Mouse (Mus musculus): ENCODE data around the gene Ankrd55. TPM values are rescaled to one million over a fixed set of nuclear protein-coding genes. Genes with fewer than 3 reads are reported as not detected.

The Ankrd55 gene
- polyA plus RNA-seq, 1 experiment, result 0.17 TPM

DNA sequence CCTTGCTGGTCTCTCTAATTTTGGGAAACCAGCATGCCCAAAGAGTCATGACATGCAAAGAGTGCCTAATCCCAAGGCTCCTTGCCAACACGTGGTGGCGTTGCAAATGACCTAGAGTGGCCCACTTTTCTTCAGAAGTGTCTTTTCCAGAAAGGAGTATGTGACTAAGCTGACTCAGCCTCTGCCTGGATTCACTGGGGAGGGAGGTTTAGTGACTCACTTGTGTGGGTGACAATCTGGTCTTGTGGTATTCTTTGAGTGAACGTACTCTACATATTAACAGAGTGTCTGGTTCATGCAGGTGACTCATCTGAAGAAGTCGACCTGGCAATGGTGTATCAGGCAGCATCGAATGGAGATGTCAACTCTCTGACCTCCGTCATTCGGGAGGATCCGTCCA, 29.9 kb downstream of the Ankrd55 start:
- Histone ChIP-seq H3K4me1 (peaks cover 7% of the 10 kb centered on the region), H3K36me3 (replicated peaks; ENCODE audit: low read length) (no peaks in the 10 kb centered on the region), H3K27me3 (replicated peaks) (peaks cover 19% of the 10 kb centered on the region), H3K9me3 (no peaks in the 10 kb centered on the region), H3K4me3 (replicated peaks) (no peak overlapping the region)
- TF ChIP-seq FLI1 (IDR thresholded peaks at IDR 0.05; ENCODE audit: low read length) (no peak), GATA1 (IDR thresholded peaks at IDR 0.05; ENCODE audit: borderline replicate concordance, low read length) (no peak)

DNA sequence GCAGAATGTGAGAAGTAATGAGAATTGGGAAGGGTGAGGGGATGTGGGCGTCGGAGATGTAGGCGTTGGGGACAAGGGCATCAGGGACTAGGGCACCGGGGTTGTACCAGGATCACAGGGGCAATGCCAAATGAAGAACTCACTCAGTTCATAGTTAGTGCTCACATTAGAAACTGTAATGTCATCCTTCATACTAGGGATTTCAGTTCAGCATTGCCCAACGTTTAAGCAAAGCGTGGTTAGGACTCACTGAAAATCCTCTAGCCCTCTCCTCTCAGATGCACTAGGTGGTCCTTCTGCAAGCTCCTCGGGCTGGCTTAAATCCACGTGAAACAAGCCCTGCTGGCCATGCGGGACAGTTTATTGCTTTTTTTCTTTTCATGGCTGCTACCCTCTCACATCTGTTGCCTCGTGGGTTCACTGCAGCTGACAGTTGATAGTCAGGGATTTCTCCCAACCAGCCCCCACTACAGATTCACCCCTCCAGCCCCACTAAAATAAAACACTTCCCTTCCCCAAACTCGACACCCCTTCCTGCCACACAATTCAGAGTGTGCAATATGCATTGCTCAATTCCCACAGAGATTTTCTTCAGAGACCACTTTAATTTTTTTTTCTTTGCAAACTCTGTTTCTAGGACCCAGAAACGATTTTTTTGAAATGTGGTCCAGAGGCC, 35.5 kb downstream of the Ankrd55 start:
- Histone ChIP-seq H3K9me3 (peaks cover 5% of the 10 kb centered on the region; the same call in 1 of the 2 replicates), H3K4me1 (no peaks in the 10 kb centered on the region), H3K27me3 (replicated peaks) (peaks cover 6% of the 10 kb centered on the region), H3K4me3 (replicated peaks) (no peak overlapping the region), H3K36me3 (replicated peaks; ENCODE audit: low read length) (no peaks in the 10 kb centered on the region)
- TF ChIP-seq GATA1 (IDR thresholded peaks at IDR 0.05; ENCODE audit: borderline replicate concordance, low read length), result no peak

DNA sequence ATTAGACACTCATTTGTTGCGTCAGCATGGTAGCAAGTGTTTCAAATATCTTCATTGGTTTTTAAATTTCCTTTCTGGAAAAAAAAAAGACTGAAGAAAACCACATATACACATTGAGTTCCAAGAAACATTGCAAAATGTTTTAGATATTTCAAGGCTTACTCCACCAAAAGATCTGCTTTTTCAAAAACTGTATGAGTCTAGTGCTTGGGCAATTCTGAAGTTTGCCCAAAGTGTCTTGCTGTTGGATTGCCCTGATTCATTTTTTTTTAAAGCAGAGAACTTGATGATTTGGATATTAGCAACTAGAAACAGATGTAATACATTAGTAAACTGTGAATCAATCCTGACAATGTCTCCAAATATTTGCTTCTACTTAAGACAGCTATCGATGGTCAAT, 36.9 kb downstream of the Ankrd55 start:
- Histone ChIP-seq H3K4me1 (no peaks in the 10 kb centered on the region), H3K36me3 (replicated peaks; ENCODE audit: low read length) (no peaks in the 10 kb centered on the region), H3K27me3 (replicated peaks) (peaks cover 6% of the 10 kb centered on the region), H3K4me3 (replicated peaks) (no peak overlapping the region), H3K9me3 (peaks cover 5% of the 10 kb centered on the region; the same call in 1 of the 2 replicates)
- TF ChIP-seq FLI1 (IDR thresholded peaks at IDR 0.05; ENCODE audit: low read length) (no peak), GATA1 (IDR thresholded peaks at IDR 0.05; ENCODE audit: borderline replicate concordance, low read length) (no peak)

DNA sequence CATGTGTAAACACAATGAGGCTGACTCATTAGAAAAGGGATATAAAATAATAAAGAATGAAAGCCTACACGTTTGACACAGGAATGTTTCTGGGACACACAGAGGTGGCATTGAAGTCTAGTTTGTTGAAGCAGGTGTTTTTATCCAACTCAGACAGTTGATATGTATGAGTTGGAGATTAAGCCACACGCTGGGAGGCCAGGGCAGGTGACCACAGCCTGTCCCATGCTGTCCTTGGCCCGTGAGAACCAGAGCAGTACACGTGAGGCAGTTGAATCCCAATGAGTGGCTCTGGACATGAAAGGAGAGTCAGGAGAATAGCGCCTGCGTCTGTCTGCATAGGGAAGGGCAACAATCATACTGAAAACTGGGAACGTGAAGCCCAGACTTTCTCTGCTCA, 38.2 kb downstream of the Ankrd55 start:
- Histone ChIP-seq H3K36me3 (replicated peaks; ENCODE audit: low read length) (no peaks in the 10 kb centered on the region), H3K27me3 (replicated peaks) (peaks cover 13% of the 10 kb centered on the region), H3K4me1 (no peaks in the 10 kb centered on the region), H3K9me3 (peaks cover 5% of the 10 kb centered on the region; the same call in 1 of the 2 replicates), H3K4me3 (replicated peaks) (no peak overlapping the region)
- TF ChIP-seq FLI1 (IDR thresholded peaks at IDR 0.05; ENCODE audit: low read length), result no peak
- no peak for TF ChIP-seq GATA1 (IDR thresholded peaks at IDR 0.05; ENCODE audit: borderline replicate concordance, low read length)

DNA sequence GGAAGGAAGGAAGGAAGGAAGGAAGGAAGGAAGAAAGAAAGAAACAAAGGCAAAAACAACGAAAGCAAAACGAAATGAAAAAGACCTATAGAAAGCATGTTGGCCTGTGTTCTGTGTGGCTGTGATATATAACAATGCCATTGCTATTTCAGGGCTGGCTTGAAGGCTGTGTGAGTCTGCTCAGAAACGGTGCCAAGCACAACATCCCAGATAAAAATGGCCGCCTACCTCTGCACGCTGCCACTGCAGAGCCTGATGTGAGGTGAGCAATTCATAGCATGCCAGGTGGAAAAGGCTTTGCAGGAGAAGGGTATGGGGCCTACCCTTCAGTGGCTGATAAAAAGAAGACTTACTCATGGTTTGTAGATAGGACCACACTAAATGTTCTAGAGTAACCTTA, 38.7 kb downstream of the Ankrd55 start:
- H3K27me3 ChIP-seq (replicated peaks), result peaks cover 14% of the 10 kb centered on the region
- H3K4me1 ChIP-seq, result no peaks in the 10 kb centered on the region
- peaks cover 5% of the 10 kb centered on the region; the same call in 1 of the 2 replicates for H3K9me3 ChIP-seq
- TF ChIP-seq GATA1 (IDR thresholded peaks at IDR 0.05; ENCODE audit: borderline replicate concordance, low read length), result no peak
- TF ChIP-seq FLI1 (IDR thresholded peaks at IDR 0.05; ENCODE audit: low read length), result no peak
- no peak overlapping the region for H3K4me3 ChIP-seq (replicated peaks)
- no peaks in the 10 kb centered on the region for H3K36me3 ChIP-seq (replicated peaks; ENCODE audit: low read length)

DNA sequence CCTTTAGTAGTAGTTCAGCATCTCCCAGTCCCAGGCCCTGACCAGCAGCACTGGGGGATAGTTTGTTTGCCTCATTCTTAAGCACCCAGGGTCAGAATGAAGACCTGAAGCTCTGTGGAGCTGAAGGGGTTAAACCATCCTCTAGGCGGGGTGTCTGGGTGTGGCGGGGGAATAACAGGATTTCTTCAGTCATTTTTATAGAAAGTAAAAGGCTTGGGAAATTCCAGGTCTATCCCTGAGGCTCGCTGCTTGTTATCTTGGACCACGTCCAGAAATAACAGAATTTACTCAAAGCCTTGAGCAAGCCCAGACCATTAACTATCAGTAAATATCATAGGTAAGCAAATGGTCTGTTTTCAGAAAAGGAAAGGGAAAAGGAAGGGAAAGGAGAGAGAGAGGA, 39.3 kb downstream of the Ankrd55 start:
- no peak overlapping the region for H3K4me3 ChIP-seq (replicated peaks)
- H3K36me3 ChIP-seq (replicated peaks; ENCODE audit: low read length), result no peaks in the 10 kb centered on the region
- TF ChIP-seq FLI1 (IDR thresholded peaks at IDR 0.05; ENCODE audit: low read length) (no peak), GATA1 (IDR thresholded peaks at IDR 0.05; ENCODE audit: borderline replicate concordance, low read length) (no peak)
- H3K9me3 ChIP-seq, result peaks cover 5% of the 10 kb centered on the region; the same call in 1 of the 2 replicates
- H3K4me1 ChIP-seq, result no peaks in the 10 kb centered on the region
- H3K27me3 ChIP-seq (replicated peaks), result peaks cover 14% of the 10 kb centered on the region

DNA sequence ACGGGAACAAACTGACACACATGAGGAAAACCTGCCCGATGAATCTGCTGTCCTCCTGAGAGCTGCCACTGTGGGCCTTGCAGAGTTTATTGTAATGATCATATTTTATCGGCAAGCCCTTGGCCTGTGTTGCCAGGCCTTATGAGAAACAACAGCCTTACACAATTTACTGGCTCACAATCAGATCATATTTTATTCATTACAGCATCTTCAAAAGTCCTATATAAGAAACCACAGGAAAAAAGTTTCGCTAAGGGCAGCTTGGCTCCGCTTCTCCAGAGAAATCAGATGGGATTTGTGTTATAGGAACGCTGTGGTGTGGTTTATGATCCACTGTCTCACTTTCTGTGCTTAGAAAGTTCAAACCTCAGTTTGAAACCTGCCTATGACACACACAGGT, 42.0 kb downstream of the Ankrd55 start:
- H3K4me3 ChIP-seq (replicated peaks), result no peak overlapping the region
- peaks cover 5% of the 10 kb centered on the region; the same call in 1 of the 2 replicates for H3K9me3 ChIP-seq
- TF ChIP-seq FLI1 (IDR thresholded peaks at IDR 0.05; ENCODE audit: low read length) (no peak), GATA1 (IDR thresholded peaks at IDR 0.05; ENCODE audit: borderline replicate concordance, low read length) (no peak)
- H3K36me3 ChIP-seq (replicated peaks; ENCODE audit: low read length), result no peaks in the 10 kb centered on the region
- H3K27me3 ChIP-seq (replicated peaks), result peaks cover 17% of the 10 kb centered on the region
- no peaks in the 10 kb centered on the region for H3K4me1 ChIP-seq

DNA sequence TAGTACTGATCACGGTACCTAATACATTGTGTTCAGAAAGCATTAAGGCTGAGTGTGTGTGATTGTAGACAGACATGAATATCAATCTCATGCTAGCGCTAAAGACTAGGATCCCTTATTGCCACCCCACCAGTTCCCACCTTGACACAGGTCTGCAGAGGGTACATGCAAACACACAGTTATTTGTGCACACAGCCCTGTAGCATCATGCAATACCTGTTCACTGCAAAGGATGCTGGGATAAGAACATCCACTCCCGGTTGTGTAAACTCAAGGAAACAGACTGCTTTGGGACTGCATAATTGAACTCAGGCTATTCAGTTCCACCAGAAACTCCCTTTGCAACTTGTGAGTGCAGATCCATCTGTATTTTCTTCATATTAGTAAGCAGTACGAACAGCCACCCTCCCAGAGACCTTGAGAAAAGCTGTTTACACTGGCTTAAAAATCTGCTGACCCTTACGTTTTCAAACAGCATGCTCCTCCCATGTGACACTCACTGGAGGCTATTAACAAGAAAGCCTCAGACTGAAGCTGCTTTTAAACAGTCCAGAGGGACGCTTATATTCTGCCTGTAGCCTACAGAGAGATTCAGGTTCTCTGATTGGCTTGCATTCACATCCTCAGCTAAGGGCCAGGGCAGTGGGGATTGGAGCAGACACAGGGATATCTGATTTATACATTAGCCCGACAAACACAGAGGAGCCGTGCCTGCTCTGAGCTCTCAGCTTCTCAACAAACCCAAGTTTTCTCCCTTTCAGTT, 42.8 kb downstream of the Ankrd55 start:
- peaks cover 23% of the 10 kb centered on the region for H3K27me3 ChIP-seq (replicated peaks)
- no peak overlapping the region for H3K4me3 ChIP-seq (replicated peaks)
- H3K9me3 ChIP-seq, result peaks cover 5% of the 10 kb centered on the region; the same call in 1 of the 2 replicates
- H3K36me3 ChIP-seq (replicated peaks; ENCODE audit: low read length), result no peaks in the 10 kb centered on the region
- TF ChIP-seq GATA1 (IDR thresholded peaks at IDR 0.05; ENCODE audit: borderline replicate concordance, low read length) (no peak), FLI1 (IDR thresholded peaks at IDR 0.05; ENCODE audit: low read length) (no peak)
- H3K4me1 ChIP-seq, result peaks cover 5% of the 10 kb centered on the region; the same call in 1 of the 2 replicates

DNA sequence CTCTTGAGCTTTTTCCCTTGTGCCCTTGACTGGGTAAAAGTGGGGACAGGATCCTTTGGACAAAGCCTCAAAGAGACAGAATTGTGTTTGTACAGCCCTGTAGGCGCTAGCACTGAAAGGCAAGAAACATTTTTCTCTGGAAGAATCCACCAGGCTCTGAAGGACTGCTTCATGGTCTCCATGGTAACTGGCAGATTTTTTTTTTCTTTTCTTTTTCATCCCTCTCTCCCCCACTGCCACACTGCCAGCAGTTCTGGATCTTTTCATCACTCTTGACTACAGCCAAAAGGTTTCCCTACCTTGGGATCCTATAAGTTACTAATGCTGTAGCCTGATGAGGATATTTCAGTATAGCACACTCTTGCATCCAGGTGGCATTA, 43.4 kb downstream of the Ankrd55 start:
- H3K4me1 ChIP-seq, result peaks cover 5% of the 10 kb centered on the region; the same call in 1 of the 2 replicates
- no peaks in the 10 kb centered on the region for H3K36me3 ChIP-seq (replicated peaks; ENCODE audit: low read length)
- H3K9me3 ChIP-seq, result peaks cover 5% of the 10 kb centered on the region; the same call in 1 of the 2 replicates
- TF ChIP-seq GATA1 (IDR thresholded peaks at IDR 0.05; ENCODE audit: borderline replicate concordance, low read length), result no peak
- no peak for TF ChIP-seq FLI1 (IDR thresholded peaks at IDR 0.05; ENCODE audit: low read length)
- peaks cover 23% of the 10 kb centered on the region for H3K27me3 ChIP-seq (replicated peaks)
- H3K4me3 ChIP-seq (replicated peaks), result no peak overlapping the region

DNA sequence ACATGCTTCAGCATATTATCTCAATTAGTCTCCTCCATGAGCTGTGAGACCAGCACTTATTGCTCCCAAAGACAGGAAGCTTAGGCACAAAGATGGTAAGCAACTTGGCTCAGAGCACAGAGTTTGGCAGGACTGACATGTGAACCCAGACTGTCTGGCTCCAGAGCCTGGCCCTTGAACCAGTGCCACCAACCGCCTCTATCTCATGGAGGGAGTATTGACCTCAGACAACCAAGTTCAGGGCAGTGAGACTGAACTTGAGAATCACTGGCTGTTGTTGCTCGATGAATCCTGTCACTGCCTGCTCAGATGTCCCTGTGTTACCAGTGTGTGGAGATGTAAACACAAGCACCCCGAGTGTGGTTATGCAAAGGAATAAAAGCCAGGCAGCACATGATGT, 47.3 kb downstream of the Ankrd55 start:
- Histone ChIP-seq H3K36me3 (replicated peaks; ENCODE audit: low read length) (no peaks in the 10 kb centered on the region), H3K9me3 (no peaks in the 10 kb centered on the region), H3K4me1 (peaks cover 8% of the 10 kb centered on the region; the same call in 1 of the 2 replicates), H3K27me3 (replicated peaks) (peaks cover 25% of the 10 kb centered on the region), H3K4me3 (replicated peaks) (no peak overlapping the region)
- TF ChIP-seq FLI1 (IDR thresholded peaks at IDR 0.05; ENCODE audit: low read length) (no peak), GATA1 (IDR thresholded peaks at IDR 0.05; ENCODE audit: borderline replicate concordance, low read length) (no peak)
